Mouse (Mus musculus) embryonic fibroblast, embryonic 13.5 days (primary cell): ENCODE data around the gene Asb3. TPM values are rescaled to one million over a fixed set of nuclear protein-coding genes. Genes with fewer than 3 reads are reported as not detected.

ENCODE experiments used
- H3K27ac ChIP-seq: 2 replicates; pipeline ENCODE4 v1.5.1; 2012; ENCODE audit warnings: low read length, control low read depth, inconsistent platforms; ENCODE audit not compliant: insufficient read depth
- H3K4me1 ChIP-seq: 2 replicates; pipeline ENCODE4 v1.6.1; 2011; ENCODE audit warnings: low read length; ENCODE audit not compliant: control insufficient read depth, insufficient read depth
- H3K4me3 ChIP-seq: 2 replicates; pipeline ENCODE4 v1.5.1; 2011; ENCODE audit warnings: mild to moderate bottlenecking, control low read depth, low read length; ENCODE audit not compliant: insufficient read depth
- CTCF ChIP-seq: IDR thresholded peaks from 2 replicates; pipeline ENCODE4 v1.5.1; 2011; ENCODE audit warnings: mild to moderate bottlenecking, control low read depth, low read length, moderate library complexity, borderline replicate concordance; ENCODE audit not compliant: insufficient read depth
- POLR2A ChIP-seq: IDR thresholded peaks from 2 replicates; pipeline ENCODE4 v1.6.1; 2011; ENCODE audit warnings: low read depth, mild to moderate bottlenecking, control low read depth, low read length, moderate library complexity
- polyA plus RNA-seq: library from polyadenylated mRNA; stranded (reverse); fragments of >200 nt; gene quantifications from 2 replicates; pipeline ENCODE4 v1.2.4, GENCODE M21; 2011; ENCODE audit warnings: low read depth; ENCODE audit not compliant: missing spikeins, insufficient read length

The Asb3 gene
- polyA plus RNA-seq, 1 experiment: 15.4 TPM

DNA sequence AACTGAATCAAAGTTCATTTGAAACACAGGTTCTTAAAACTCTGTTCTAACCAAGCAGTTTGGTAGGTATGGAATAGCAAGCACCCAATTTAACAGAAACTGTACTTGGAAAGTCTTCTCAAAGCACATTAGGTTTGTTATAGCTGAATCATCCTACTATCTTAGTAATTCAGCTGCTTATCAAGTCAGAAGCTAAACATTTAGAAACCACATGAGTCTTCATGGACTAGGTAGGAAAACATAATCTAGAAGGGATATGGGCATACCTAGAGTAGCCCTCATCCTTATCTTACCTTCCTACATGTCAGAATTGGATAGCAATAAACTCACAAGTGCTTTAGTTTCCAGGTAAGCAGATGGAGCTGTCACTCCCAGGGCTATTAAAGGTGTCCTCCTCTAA, 42.9 kb downstream of the Asb3 start:
- no peak overlapping the region for H3K27ac ChIP-seq
- no peaks in the 10 kb centered on the region for H3K4me1 ChIP-seq
- TF ChIP-seq POLR2A (no peak), CTCF (no peak)
- no peak overlapping the region for H3K4me3 ChIP-seq

GRCm38 (mm10) chr11:30928498-30928897, 43.3 kb downstream of the Asb3 start:
- Histone ChIP-seq H3K4me3 (no peak overlapping the region), H3K4me1 (no peaks in the 10 kb centered on the region), H3K27ac (no peak overlapping the region)
- TF ChIP-seq POLR2A (no peak), CTCF (no peak)

DNA sequence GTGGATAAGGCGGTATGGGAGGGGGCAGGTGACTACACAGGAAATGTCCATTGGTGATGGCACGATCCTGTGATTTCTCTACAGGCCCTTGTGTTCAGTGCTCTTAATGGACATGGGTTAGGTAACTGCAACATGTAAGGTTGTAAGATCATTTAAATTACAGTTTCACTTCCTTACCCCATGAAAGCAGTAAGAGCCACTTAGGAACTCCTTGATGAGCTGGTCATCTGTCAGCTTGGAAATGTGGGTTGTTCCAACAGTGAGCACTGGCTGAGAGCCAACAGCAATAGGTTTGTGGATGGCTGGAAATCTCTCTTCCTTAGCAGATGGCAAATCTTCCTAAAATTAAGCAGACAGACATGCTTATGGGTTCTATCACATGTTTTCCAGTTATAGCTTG, 58.3 kb downstream of the Asb3 start:
- no peak overlapping the region for H3K4me3 ChIP-seq
- TF ChIP-seq POLR2A (no peak), CTCF (no peak)
- no peak overlapping the region for H3K27ac ChIP-seq

GRCm38 (mm10) chr11:30952829-30953228, 67.6 kb downstream of the Asb3 start:
- H3K27ac ChIP-seq: no peak overlapping the region
- peak overlapping the region; percentile 72 for H3K4me3 ChIP-seq
- H3K4me1 ChIP-seq: no peaks in the 10 kb centered on the region
- TF ChIP-seq CTCF (no peak), POLR2A (no peak)

More for the DNA sequence above, 58.3 kb downstream of the Asb3 start:
- H3K4me1 ChIP-seq: no peaks in the 10 kb centered on the region

DNA sequence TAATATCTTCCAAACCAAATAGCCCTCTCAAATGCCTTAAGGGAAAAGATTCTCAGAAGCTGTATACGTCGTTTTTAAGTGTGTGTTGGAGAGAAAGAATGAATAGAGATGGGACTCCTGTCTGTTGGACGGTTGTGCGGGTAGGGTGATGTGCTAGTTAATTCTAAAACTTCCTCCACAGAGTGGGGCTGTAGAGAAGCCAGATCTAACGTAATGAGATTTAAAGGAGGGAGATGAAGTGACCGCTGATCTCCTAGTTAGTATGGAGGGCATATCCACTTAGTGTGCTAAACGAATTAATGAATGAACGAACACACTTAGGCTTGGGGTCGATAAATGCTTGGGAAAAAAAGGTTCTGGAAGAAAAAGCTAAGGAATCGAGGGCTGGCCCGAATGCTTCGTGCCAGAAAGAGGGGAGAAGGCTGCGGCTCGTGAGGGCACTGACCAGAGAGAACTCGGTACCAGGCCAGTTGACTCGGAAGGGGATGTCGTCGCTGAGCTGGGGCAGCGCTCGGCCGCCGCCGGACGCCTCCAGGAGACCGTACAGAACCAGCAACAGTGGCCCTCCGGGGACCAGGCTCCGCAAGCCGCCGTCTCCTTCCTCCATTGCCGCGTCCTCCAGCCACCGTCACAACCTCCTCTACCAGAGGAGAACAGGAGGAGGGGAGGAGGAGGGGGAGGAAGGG, 68.4 kb downstream of the Asb3 start:
- Histone ChIP-seq H3K27ac (peak overlapping the region; percentile 23), H3K4me3 (peak overlapping the region; percentile 72), H3K4me1 (no peaks in the 10 kb centered on the region)
- TF ChIP-seq CTCF (no peak), POLR2A (no peak; the same call in 1 of the 2 replicates)

DNA sequence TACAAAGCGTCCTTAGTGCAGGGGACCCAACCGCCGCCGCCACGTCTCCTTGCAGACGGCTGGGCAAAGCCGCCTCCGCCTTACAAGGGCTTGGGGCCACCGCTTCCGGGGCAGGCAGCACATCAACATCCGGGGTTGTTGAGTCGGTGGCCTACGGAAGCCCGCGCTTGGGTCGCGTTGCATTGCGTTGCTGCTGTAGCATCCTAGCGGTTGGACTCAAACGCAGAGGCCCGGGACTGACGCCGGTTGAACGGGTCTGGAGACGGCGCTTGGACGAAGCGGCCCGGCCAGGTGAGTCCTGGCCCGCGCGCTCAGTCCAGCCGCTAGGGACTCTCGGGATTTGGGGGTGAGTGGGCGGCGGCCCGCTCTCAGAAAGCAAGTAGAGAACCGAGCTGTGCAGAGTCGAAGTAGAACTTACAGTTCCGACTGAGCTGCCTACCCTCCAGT, 69.1 kb downstream of the Asb3 start, which contains the start of gene Erlec1:
TSS of gene Erlec1 (minus strand) at position 57 of the 447 bp plus-strand sequence.
- Histone ChIP-seq H3K27ac (peak within 1 kb of the TSS; percentile 69), H3K4me1 (no peaks in the 10 kb centered on the region), H3K4me3 (peak within 1 kb of the TSS; percentile 98)
- TF ChIP-seq POLR2A (peak; percentile 76), CTCF (no peak)

GRCm38 (mm10) chr11:30985237-30985636, 100.0 kb downstream of the Asb3 start:
- H3K27ac ChIP-seq: no peak overlapping the region
- TF ChIP-seq POLR2A: no peak
- TF ChIP-seq CTCF: no peak
- H3K4me3 ChIP-seq: no peak overlapping the region
- H3K4me1 ChIP-seq: no peaks in the 10 kb centered on the region

DNA sequence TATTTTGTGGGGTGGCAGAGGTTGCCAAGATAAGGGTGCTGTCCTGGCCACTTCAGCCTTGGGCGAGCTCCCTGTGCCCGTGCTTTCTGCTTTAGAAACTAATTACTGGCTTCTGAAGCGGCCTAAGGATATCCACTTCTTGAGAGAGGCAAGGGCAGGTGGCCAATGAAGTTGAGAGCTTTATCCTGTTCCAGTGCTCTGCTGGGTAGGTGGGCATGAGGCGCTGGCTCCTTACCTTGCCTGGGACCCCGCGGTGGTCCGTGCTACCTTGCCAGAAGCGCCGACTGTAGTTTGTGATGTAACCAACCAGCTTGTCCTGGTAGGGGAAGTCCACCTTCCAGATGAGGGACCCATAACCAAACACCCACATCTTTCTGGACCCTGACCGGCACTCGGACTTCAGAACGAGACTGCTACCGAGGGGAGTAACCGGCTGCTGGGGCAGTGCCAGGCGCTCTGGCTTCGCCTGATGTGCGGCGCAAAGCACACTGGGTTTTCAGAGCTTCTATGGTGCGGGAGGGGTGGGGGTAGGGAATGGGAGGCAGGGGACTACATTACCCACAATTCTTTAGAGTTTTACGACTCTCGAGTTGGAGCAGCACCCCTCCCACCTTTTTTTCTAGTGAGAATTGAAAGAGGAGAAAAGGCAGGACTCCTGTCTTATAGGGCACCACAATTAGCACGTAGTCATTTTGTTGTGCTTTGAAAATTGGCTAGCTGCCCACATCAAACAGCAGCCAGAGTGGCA, 100.8 kb downstream of the Asb3 start, which contains the start of gene Chac2:
TSS of gene Chac2 (minus strand) at position 474 of the 748 bp plus-strand sequence.
- Histone ChIP-seq H3K4me3 (peak within 1 kb of the TSS; percentile 85), H3K4me1 (no peaks in the 10 kb centered on the region), H3K27ac (peak within 1 kb of the TSS; percentile 56)
- peak; percentile 71 for TF ChIP-seq POLR2A
- no peak for TF ChIP-seq CTCF

DNA sequence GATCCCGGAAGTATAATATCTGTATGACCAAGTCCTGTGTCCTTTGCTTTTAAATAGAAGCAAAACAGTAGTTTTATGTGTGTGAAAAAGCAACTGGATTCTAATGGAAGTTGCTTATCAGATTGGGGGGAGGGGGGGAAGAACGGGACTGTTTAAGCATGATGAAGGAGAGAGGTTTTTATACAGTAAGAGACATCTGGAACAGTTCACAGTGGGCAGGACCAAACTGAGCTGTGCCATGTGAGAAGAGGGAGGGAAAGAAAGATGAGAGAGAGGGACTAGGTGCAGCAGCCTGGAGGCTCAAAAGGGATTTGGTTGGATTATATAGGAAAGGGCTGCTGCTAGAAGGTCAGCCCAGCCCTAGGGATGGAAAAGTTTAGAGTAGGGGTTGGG, 101.4 kb downstream of the Asb3 start:
- H3K4me3 ChIP-seq: peak overlapping the region; percentile 33
- no peaks in the 10 kb centered on the region for H3K4me1 ChIP-seq
- peak overlapping the region; percentile 46 for H3K27ac ChIP-seq
- no peak for TF ChIP-seq POLR2A
- TF ChIP-seq CTCF: no peak

- H3K27ac ChIP-seq: no peak overlapping the region
- no peak overlapping the region for H3K4me3 ChIP-seq
- TF ChIP-seq CTCF (no peak), POLR2A (no peak)
- no peaks in the 10 kb centered on the region for H3K4me1 ChIP-seq
Measured at GRCm38 (mm10) chr11:30996670-30997069, 111.5 kb downstream of the Asb3 start.
